Mouse (Mus musculus) brown adipose tissue, adult 24 weeks (tissue): Measurements from ENCODE around the gene Plekha7. TPM values are rescaled to one million over a fixed set of nuclear protein-coding genes. Genes with fewer than 3 reads are reported as not detected.
A peak's percentile ranks its signal among the peaks of the same experiment; 100 is the strongest.

Experiments used
- H3K27ac ChIP-seq: fragments of 200-500 bp; replicated peaks from 2 replicates; pipeline ENCODE4 v1.5.1; 2012; ENCODE audit warnings: low read depth, mild to moderate bottlenecking, low read length
- H3K4me1 ChIP-seq: fragments of 200-500 bp; 2 replicates; pipeline ENCODE4 v1.6.1; 2012; ENCODE audit warnings: low read length, mixed read lengths; ENCODE audit not compliant: control insufficient read depth, insufficient read depth, insufficient read length
- H3K4me3 ChIP-seq: fragments of 200-500 bp; 2 replicates; pipeline ENCODE4 v1.5.1; 2012; ENCODE audit warnings: low read depth, mild to moderate bottlenecking, low read length, moderate library complexity; ENCODE audit not compliant: insufficient read depth
- polyA plus RNA-seq: library from polyadenylated mRNA; stranded (reverse); fragments of >200 nt; gene quantifications from 2 replicates; pipeline ENCODE4 v1.2.4, GENCODE M21; 2012; ENCODE audit not compliant: missing spikeins, insufficient read depth, insufficient read length

Gene Plekha7
- polyA plus RNA-seq, result 0.59 and 1.6 TPM in 2 replicates

DNA sequence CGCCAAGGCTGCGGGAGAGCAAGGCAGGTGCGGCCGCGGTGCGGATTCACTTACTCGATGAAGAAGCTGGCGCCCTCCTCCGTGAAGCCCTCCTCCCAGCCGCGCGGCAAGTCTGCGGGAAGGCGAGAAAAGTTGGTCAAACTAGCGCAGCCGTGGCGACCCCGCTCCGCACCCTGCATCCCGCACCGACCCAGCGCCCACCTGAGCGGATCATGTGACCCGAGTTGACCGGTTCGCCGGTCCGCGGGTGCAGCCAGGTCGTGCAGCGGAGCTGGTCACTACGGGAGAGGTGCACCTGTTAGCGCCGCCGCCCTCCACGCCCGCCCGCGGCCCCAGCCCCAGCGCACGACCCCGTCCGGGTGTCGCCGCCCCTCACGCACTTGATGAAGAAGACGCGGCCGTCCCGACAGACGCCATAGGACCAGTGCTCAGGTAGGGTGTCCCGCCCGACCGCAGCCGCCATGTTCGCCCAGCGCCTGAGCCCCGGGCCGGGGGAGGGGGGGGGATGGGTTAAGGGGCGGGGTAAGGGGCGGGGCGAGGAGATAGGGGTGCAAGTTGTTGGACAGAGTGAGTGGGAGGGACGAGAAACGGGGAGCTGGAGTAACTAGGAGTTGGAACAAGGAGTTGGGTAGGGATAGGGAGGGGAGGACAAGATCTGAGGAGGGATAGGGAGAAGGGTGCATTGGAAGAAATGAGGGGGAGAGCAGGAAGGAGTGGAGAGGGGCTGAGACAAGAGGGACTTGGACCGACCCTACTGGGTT is at the start of gene Plekha7:
Plekha7 (minus strand) TSS at position 506 of the 761 bp plus-strand sequence.
- H3K4me3 ChIP-seq, result peak within 1 kb of the TSS; percentile 71
- no peaks in the 10 kb centered on the region; the same call in 1 of the 2 replicates for H3K4me1 ChIP-seq
- H3K27ac ChIP-seq, result no peak within 1 kb of the TSS

DNA sequence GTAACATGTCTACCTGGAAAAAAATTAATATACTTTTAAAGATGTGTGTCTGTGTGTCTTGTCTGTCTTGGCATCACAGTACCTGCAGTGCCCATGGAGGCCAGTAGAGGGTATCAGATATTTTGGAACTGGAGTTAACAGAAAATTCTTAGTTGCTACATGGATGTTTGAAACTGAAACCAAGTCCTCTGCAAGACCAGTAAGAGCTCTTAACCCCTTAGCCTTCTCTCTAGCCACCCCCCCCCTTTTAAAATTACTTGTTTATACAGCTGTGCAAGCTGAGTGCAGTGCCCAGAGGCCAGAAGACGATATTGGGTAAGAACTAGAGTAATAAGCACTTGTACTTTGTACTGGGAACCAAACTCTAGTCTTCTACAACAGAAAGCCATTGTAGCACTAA is 28.1 kb upstream of the Plekha7 start:
- Histone ChIP-seq H3K4me1 (peaks cover 2% of the 10 kb centered on the region; the same call in 1 of the 2 replicates), H3K4me3 (no peak overlapping the region), H3K27ac (no peak overlapping the region)

DNA sequence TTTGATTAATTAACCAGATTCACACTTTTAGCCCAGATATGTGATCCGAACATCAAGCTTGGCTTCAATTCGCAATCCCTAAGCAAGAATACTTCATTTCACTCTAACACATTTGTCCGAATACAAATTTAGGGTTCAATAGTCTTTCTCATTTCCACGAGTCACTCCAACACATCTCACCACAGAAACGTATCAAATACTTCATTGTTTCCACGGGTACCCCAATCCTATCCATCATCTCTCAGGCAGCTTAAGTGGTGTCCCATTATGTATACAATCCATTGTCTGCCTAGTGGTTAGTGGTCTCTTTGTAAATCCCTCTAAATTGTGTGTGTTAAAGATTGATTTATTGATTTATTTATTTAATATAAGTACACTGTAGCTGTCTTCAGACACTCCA is 27.0 kb upstream of the Plekha7 start:
- no peak overlapping the region for H3K4me3 ChIP-seq
- H3K4me1 ChIP-seq, result peaks cover 2% of the 10 kb centered on the region; the same call in 1 of the 2 replicates
- H3K27ac ChIP-seq, result no peak overlapping the region

DNA sequence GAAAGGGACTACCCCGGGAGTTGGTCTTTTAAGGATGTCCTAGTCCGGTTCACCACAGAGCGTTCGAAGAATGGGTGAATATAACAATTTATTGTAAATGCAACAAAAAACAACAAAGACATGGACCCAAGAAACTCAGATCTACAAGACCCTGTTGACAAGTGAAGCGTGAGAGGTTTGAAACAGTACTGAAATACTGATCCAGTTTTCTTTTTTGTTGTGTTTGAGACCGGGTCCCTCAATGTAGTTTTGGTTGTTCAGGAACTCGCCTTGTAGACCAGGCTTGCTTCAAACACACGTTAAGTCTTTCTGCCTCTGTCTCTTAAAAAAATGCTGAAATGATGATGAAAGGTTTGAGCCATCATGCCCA is 26.5 kb upstream of the Plekha7 start:
- Histone ChIP-seq H3K4me3 (peak overlapping the region; percentile 82), H3K27ac (peak overlapping the region; percentile 71; the same call in 1 of the 2 replicates), H3K4me1 (peaks cover 2% of the 10 kb centered on the region; the same call in 1 of the 2 replicates)

DNA sequence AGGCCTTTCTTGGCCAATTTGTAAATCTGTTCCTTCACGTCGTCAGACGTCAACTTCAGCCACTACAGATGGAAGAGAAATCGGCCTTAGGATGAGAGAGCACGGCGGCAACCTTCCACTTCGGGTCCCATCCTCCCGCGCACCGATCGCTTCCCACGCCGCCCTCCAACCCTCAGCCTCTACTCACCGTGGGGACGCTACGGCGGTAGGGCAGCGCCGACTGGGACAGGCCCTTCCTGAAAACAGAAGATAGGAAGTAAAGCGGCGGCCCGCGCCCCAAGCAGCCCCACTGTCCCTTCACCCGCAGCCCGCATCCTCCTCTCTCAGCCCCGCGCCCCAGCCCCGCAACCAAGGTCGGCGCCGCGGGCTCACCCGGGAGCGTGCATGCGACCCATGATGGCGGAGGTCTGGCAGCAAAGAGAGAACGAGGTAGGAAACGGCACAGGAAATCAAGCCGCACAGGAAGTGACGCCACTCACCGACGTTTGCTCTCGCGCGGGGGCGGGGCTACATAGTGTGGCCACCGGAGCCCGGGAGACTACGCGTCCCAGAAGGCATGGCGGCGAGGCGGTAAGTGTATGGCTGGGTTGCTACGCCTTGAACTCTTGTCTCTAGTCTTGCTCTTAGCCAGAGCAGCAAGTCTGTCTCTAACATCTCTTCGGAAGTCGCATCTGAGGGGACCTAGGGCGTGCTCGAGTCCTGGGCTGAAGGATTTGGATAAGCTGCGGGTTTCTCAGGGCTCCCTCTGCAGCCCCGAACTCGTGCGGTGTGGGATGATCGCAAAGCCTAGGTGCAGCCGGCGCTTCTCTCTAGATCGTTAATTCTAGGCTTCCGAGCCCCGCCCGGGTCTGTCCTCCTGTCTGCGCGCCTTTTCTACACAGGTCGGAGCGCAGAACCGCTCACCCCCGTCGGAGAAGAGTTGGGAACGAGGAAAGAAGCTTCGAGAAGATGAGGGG is 25.8 kb upstream of the Plekha7 start, which contains the start of gene Rps13:
Rps13 (minus strand) TSS at position 483 of the 956 bp plus-strand sequence.
- Histone ChIP-seq H3K27ac (peak within 1 kb of the TSS; percentile 85), H3K4me3 (peak within 1 kb of the TSS; percentile 82), H3K4me1 (peaks cover 2% of the 10 kb centered on the region; the same call in 1 of the 2 replicates)

DNA sequence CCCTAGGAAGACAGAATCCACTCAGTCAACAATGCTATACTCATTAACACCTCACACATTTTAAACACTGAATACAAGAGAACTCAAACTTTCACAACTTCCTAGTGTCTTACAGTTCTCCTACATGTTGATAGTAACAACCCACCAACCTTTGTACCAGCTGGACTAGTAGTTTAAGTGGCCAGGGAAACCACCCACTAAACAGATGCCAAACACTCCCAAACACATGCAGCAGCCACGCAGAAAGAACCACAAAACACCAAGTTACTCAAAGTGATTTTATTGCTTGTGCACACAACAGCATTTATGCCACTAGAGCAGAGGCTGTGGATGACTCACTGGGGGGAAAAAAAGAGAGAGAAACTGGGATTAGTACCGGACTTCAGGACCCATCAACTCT is 23.1 kb upstream of the Plekha7 start:
- Histone ChIP-seq H3K4me1 (peaks cover 2% of the 10 kb centered on the region; the same call in 1 of the 2 replicates), H3K4me3 (no peak overlapping the region), H3K27ac (no peak overlapping the region)

DNA sequence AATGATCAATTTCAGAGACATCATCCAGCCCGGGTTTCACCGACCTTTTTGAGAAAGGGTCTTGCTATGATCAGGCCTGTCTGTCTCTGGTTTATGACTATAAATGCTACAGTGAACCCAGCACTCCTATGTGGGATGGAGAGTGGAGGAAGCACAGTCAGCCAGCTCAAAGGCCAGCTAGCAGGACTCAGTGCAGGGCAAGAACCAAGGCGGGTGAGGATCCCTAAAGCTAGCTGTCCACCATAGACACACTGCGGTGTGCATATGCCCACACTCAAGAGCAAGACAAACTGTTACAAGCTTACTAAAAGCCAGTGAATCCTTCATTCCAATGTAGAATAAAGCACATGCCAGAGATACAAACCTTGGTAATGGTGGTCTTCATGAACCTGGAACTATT is 21.7 kb upstream of the Plekha7 start:
- no peak overlapping the region for H3K4me3 ChIP-seq
- H3K27ac ChIP-seq, result no peak overlapping the region
- peaks cover 2% of the 10 kb centered on the region; the same call in 1 of the 2 replicates for H3K4me1 ChIP-seq

DNA sequence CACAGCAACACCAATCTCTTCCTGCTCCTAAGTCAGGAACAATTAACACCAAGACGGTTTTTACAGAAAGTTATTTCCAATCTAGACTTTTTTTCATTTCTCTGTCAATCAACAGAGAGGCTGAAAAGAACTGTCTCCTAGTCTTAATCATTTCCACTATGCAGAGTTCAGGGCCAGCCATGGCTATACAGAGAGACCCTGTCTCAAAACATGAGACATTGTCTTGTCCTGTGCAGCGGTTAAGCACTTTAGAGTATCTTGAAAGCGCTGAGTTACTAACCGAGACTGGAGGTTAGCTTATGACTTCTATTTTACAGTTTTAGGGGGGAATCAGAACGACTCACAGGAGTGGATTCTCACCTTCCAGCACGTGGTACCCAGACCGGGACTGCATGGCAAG is 20.6 kb upstream of the Plekha7 start:
- Histone ChIP-seq H3K4me1 (0 out of 2 replicates have a peak, but pooled peaks cover 2% of the 10 kb centered on the region), H3K27ac (no peak overlapping the region), H3K4me3 (no peak overlapping the region)

DNA sequence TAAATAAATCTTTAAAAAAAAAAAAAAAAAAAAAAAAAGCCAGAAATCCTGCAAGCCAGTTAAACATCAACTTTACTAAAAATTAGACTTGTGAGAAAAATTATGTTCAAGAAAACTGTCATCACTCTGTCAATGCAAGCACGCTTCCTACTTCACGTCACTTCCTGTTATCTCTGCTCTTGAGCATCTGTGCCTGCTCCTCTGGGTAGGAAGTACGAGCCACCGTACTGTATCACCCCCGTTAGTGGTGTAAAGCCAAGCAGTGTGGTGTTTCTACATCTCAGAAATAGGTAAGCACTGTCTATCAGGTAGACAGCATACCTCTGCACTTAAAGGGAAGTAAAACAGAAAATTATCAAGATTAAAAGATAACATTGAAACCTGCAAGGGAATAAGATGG is 19.7 kb upstream of the Plekha7 start:
- H3K27ac ChIP-seq, result no peak overlapping the region
- H3K4me3 ChIP-seq, result no peak overlapping the region
- H3K4me1 ChIP-seq, result no peaks in the 10 kb centered on the region

DNA sequence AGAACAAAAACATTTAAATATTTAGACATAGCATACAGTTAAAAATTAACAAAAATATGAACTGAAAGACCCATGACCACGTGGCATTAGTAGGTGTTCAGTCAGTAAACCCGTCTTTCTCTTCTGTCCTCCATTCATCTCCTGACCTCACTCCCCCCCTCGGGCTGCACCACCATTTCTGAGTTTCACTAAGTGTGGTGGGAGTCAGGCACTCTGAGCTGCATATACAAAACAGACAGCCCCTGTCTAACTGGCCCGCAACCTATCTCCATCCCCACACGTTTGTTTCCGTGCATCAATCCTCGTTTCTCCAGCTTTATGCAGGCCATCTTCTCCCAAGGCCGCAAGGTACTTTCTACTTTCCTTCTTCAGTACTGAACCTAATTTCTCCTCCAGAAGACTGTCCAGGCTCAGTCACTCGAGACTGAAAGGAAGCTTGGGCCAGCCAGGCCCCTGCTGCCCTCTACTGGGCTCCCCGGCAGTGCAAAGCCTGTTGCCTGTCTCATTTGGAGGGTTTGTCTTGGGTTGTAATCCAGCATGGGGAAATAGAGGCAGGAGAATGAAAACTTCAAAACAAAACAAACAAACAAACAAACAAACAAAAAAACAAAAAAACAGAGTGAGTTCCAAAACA is 15.3 kb upstream of the Plekha7 start:
- Histone ChIP-seq H3K4me3 (no peak overlapping the region), H3K4me1 (no peaks in the 10 kb centered on the region), H3K27ac (no peak overlapping the region)

DNA sequence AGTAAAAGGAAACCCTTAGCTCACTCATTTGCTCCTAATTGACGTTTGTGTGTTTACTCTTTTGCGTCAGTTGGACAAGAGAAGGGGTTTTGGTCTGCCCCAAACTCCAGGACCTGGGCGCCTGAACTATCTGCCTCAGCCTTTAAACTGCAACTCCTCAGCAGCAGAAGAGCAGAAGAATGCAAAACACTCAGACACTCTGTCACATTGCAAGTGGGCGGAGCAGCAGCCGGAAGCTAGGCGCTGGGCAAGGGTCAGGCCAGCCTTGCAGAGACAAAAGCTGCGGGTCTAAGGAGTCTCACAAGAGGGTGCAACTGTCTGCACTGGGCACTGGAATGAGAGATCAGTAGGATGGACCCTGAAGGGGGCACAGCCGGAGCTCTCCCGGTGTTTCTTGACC is 1.3 kb upstream of the Plekha7 start:
- Histone ChIP-seq H3K4me1 (no peaks in the 10 kb centered on the region; the same call in 1 of the 2 replicates), H3K4me3 (peak overlapping the region; percentile 17; the same call in 1 of the 2 replicates), H3K27ac (no peak overlapping the region)

DNA sequence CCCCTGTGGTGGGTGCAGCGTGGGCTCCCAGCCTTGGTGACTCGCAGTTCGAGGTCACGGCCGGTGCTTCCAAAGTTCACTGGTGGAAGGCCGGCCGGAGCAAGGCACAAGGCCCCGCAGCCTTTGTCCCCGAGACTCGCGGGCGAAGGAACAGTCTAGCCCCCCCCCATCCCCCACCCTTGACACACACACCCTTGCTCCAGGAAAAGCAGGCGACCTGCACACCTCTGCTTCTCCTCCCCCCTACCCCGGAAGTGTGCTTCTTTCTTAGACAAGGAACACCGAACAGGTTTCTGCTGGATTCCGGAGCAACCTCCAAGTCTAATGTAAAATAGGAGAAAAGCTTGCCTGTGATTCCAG is 436 bp upstream of the Plekha7 start:
- H3K27ac ChIP-seq, result no peak overlapping the region
- no peaks in the 10 kb centered on the region; the same call in 1 of the 2 replicates for H3K4me1 ChIP-seq

DNA sequence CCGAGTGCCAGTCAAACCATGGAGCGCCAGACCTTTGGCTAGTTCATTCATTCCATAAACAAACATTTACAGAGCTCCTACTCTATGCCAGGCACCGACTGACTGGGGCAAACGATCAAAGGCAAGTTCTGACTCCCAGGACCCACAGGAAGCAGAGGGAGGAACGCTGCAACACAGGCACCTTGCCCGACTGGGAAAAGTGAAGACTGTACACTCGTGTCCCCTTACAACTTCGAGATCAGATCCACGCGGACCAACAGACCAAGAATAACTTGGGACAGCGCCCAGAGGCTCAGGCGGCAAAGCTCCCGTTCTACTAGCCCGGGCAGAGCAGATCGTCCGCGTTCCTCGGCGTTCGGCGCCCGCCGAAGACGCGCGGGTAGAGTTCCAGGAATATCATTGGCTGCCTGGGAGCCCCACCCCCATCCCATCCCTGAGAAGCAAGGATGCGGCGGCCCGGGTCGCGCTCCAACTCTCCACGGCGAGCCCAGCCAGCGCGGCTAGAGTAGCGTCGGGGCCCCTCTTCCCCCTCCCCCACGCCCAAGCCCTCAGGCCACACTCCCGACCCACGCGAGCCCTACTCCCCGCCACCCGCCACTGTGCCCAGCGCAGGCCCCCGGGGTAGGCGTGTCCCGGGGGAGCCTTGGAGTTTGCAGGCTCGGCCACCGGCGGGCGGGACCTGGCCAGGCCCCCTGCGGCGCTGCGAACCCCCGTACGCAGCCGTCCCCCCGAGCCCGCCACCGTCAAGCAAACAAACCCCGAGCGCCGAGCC is 891 bp downstream of the Plekha7 start:
- no peaks in the 10 kb centered on the region; the same call in 1 of the 2 replicates for H3K4me1 ChIP-seq
- no peak overlapping the region for H3K27ac ChIP-seq
- H3K4me3 ChIP-seq, result peak overlapping the region; percentile 71

More for the DNA sequence above, 436 bp upstream of the Plekha7 start:
- H3K4me3 ChIP-seq, result peak overlapping the region; percentile 71

DNA sequence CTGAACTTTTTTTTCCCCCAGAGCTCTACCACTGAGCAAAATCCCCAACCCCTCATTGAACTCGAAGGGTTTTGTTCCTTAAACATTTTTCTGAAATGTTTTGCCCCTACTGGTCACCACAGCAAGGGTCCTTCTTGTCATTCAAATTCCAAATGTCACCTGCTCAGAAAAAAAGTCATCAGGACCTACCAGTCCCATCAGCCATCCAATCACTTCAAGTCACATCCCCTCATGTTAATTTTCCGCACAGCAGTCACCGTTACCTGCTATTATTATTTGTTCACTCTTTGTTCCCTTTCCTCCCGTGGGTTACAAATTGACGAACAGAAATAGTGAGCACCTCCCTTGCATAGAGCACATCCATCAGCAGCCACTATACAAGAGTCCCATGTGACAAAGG is 1.6 kb downstream of the Plekha7 start:
- Histone ChIP-seq H3K4me1 (no peaks in the 10 kb centered on the region; the same call in 1 of the 2 replicates), H3K27ac (no peak overlapping the region), H3K4me3 (no peak overlapping the region; the same call in 1 of the 2 replicates)
